Mouse (Mus musculus) kidney, embryonic 14.5 days (tissue): ENCODE data around the gene Atrnl1. TPM values are rescaled to one million over a fixed set of nuclear protein-coding genes. Genes with fewer than 3 reads are reported as not detected.
A peak's percentile ranks its signal among the peaks of the same experiment; 100 is the strongest.

Experiments
- ATAC-seq: fragments of 200-750 bp; cut with Nextera tagmentation; 2 replicates; pipeline ENCODE4 v1.8.0; 2017; ENCODE audit warnings: moderate number of reproducible peaks, mild to moderate bottlenecking, moderate TSS enrichment, moderate library complexity; ENCODE audit not compliant: low FRiP score, low TSS enrichment
- H3K27ac ChIP-seq: fragments of 300-500 bp; sonication (generic); 2 replicates; pipeline ENCODE4 v1.5.1; 2014; ENCODE audit warnings: low read depth, mild to moderate bottlenecking, low read length, moderate library complexity, mixed read lengths
- H3K27me3 ChIP-seq: fragments of 300-500 bp; sonication (generic); 2 replicates; pipeline ENCODE4 v1.6.1; 2014; ENCODE audit warnings: mild to moderate bottlenecking, low read length; ENCODE audit not compliant: control insufficient read depth, insufficient read depth
- H3K36me3 ChIP-seq: fragments of 300-500 bp; sonication (generic); 2 replicates; pipeline ENCODE4 v1.6.1; 2014; ENCODE audit warnings: low read length, mixed read lengths; ENCODE audit not compliant: control insufficient read depth, insufficient read depth
- H3K4me1 ChIP-seq: fragments of 300-500 bp; sonication (generic); 2 replicates; pipeline ENCODE4 v1.6.1; 2014; ENCODE audit warnings: low read length, mixed read lengths; ENCODE audit not compliant: control insufficient read depth, insufficient read depth
- H3K4me2 ChIP-seq: fragments of 300-500 bp; sonication (generic); replicated peaks from 2 replicates; pipeline ENCODE4 v1.6.1; 2014; ENCODE audit warnings: low read depth, mild to moderate bottlenecking, low read length
- H3K4me3 ChIP-seq: fragments of 300-500 bp; sonication (generic); 2 replicates; pipeline ENCODE4 v1.5.1; 2014; ENCODE audit warnings: mild to moderate bottlenecking, low read length
- H3K9ac ChIP-seq: fragments of 300-500 bp; sonication (generic); 2 replicates; pipeline ENCODE4 v1.6.1; 2014; ENCODE audit warnings: low read depth, mild to moderate bottlenecking, low read length, moderate library complexity
- H3K9me3 ChIP-seq: fragments of 300-500 bp; sonication (generic); 2 replicates; pipeline ENCODE4 v1.6.1; 2016; ENCODE audit warnings: low read length; ENCODE audit not compliant: control insufficient read depth
- WGBS: fragments of 180-500 bp; shearing (Covaris S2); extraction: QIAGEN DNeasy Blood & Tissue Kit; methylation state at CpG from one replicate; pipeline ENCODE4 v1.1.7; 2014; 5-methylcytosine and 5-hydroxymethylcytosine counted together
- polyA plus RNA-seq: library from polyadenylated mRNA; unstranded; fragments of >200 nt; fragmentation: Nextera tagmentation; extraction: Ambion mirVana; gene quantifications from 2 replicates; pipeline ENCODE4 v1.2.1, GENCODE M21; 2014

The Atrnl1 gene
- polyA plus RNA-seq: 8.0 and 10.5 TPM in 2 replicates

GRCm38 (mm10) chr19:57610476-57611261 lies at the start of gene Atrnl1:
TSS of gene Atrnl1 (plus strand) at chr19:57611034.
- H3K9me3 ChIP-seq: no peaks in the 10 kb centered on the region
- peak within 1 kb of the TSS; percentile 91 for H3K4me3 ChIP-seq
- H3K4me2 ChIP-seq: peak within 1 kb of the TSS; percentile 98
- peak within 1 kb of the TSS; percentile 95 for H3K9ac ChIP-seq
- H3K27me3 ChIP-seq: no peaks in the 10 kb centered on the region
- ATAC-seq: peak; percentile 95
- H3K27ac ChIP-seq: peak within 1 kb of the TSS; percentile 96
- H3K36me3 ChIP-seq: no peaks in the 10 kb centered on the region
- no peaks in the 10 kb centered on the region for H3K4me1 ChIP-seq
- WGBS: under 1% methylated on average over 76 of the region's 103 CpGs

GRCm38 (mm10) chr19:57561486-57561885 lies 49.3 kb upstream of the Atrnl1 start:
- Histone ChIP-seq H3K27ac (no peak overlapping the region), H3K9ac (no peak overlapping the region), H3K4me2 (no peak overlapping the region), H3K27me3 (no peaks in the 10 kb centered on the region), H3K9me3 (no peaks in the 10 kb centered on the region), H3K4me3 (no peak overlapping the region), H3K36me3 (no peaks in the 10 kb centered on the region), H3K4me1 (no peaks in the 10 kb centered on the region)
- no peak for ATAC-seq
- 82% methylated on average over 4 of the region's 4 CpGs for WGBS

- ATAC-seq: no peak
- Histone ChIP-seq H3K36me3 (no peaks in the 10 kb centered on the region), H3K4me1 (no peaks in the 10 kb centered on the region), H3K9me3 (no peaks in the 10 kb centered on the region), H3K4me2 (no peak overlapping the region), H3K9ac (no peak overlapping the region), H3K4me3 (no peak overlapping the region), H3K27ac (no peak overlapping the region), H3K27me3 (no peaks in the 10 kb centered on the region)
- 68% methylated on average over 6 of the region's 6 CpGs for WGBS
Measured at GRCm38 (mm10) chr19:57569040-57569439, 41.8 kb upstream of the Atrnl1 start.

GRCm38 (mm10) chr19:57572360-57573237 lies 38.2 kb upstream of the Atrnl1 start:
- H3K27me3 ChIP-seq: no peaks in the 10 kb centered on the region
- no peak for ATAC-seq
- H3K9ac ChIP-seq: no peak overlapping the region
- no peaks in the 10 kb centered on the region for H3K9me3 ChIP-seq
- no peak overlapping the region for H3K4me3 ChIP-seq
- H3K4me2 ChIP-seq: no peak overlapping the region
- H3K4me1 ChIP-seq: no peaks in the 10 kb centered on the region
- WGBS: 82% methylated on average over 16 of the region's 16 CpGs
- no peak overlapping the region for H3K27ac ChIP-seq
- H3K36me3 ChIP-seq: no peaks in the 10 kb centered on the region

GRCm38 (mm10) chr19:57573470-57573869 lies 37.4 kb upstream of the Atrnl1 start:
- no peak overlapping the region for H3K9ac ChIP-seq
- ATAC-seq: no peak
- H3K4me1 ChIP-seq: no peaks in the 10 kb centered on the region
- H3K4me2 ChIP-seq: no peak overlapping the region
- H3K27ac ChIP-seq: no peak overlapping the region
- no peaks in the 10 kb centered on the region for H3K27me3 ChIP-seq
- H3K4me3 ChIP-seq: no peak overlapping the region
- no peaks in the 10 kb centered on the region for H3K36me3 ChIP-seq
- H3K9me3 ChIP-seq: peaks cover 2% of the 10 kb centered on the region; the same call in 1 of the 2 replicates

DNA sequence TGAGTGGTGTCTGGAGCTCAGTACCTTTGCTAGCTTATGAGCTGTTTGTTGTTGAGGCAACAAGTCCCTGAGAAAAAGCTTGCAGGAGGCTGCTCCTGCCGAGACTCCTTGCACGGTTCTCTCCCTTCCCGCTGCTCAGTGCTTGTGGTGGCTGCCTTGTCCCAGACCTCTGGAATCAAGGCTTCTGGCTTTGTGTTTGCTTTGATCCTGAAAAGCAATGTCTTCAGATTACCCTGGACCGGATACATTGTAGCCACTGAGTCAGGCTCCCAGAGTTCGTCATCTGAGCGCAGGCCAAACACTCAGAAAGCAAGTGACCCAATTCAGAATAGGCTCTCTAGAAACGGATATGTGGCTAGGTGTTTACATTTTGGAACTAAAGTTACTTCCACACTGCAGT lies 35.8 kb upstream of the Atrnl1 start:
- Histone ChIP-seq H3K9me3 (peaks cover 3% of the 10 kb centered on the region; the same call in 1 of the 2 replicates), H3K9ac (no peak overlapping the region), H3K4me2 (no peak overlapping the region), H3K27me3 (no peaks in the 10 kb centered on the region), H3K4me1 (no peaks in the 10 kb centered on the region), H3K27ac (no peak overlapping the region), H3K36me3 (no peaks in the 10 kb centered on the region), H3K4me3 (no peak overlapping the region)
- 72% methylated on average over 7 of the region's 7 CpGs for WGBS
- no peak for ATAC-seq

DNA sequence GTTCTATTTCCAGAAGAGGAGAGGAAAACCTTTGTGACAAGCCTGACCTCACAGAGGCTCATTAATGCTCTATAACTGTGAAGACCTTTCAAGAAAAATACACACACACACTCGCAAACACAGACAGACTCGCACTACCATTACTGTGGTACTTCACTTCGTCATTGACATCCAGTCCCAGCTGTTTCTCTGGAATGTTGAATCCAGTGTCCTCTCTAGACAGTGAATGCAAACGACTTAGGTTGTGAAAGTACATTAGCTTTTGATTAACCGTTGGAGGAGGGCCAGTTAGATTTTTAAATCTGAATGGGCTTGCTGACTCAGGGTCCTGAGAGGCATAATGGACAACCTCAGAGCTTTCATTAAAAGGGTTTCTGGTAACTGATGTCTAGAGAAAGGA lies 34.0 kb upstream of the Atrnl1 start:
- H3K4me3 ChIP-seq: no peak overlapping the region
- H3K36me3 ChIP-seq: no peaks in the 10 kb centered on the region
- ATAC-seq: no peak
- no peak overlapping the region for H3K4me2 ChIP-seq
- no peaks in the 10 kb centered on the region for H3K27me3 ChIP-seq
- H3K9ac ChIP-seq: no peak overlapping the region
- no peaks in the 10 kb centered on the region for H3K4me1 ChIP-seq
- 51% methylated on average over 5 of the region's 5 CpGs for WGBS
- H3K27ac ChIP-seq: no peak overlapping the region
- peaks cover 3% of the 10 kb centered on the region; the same call in 1 of the 2 replicates for H3K9me3 ChIP-seq

GRCm38 (mm10) chr19:57577256-57577655 lies 33.6 kb upstream of the Atrnl1 start:
- no peak overlapping the region for H3K4me3 ChIP-seq
- H3K9ac ChIP-seq: no peak overlapping the region
- H3K4me1 ChIP-seq: no peaks in the 10 kb centered on the region
- H3K27me3 ChIP-seq: no peaks in the 10 kb centered on the region
- H3K4me2 ChIP-seq: no peak overlapping the region
- ATAC-seq: no peak
- 79% methylated on average over 6 of the region's 6 CpGs for WGBS
- no peak overlapping the region for H3K27ac ChIP-seq
- H3K36me3 ChIP-seq: no peaks in the 10 kb centered on the region
- H3K9me3 ChIP-seq: peaks cover 3% of the 10 kb centered on the region; the same call in 1 of the 2 replicates

DNA sequence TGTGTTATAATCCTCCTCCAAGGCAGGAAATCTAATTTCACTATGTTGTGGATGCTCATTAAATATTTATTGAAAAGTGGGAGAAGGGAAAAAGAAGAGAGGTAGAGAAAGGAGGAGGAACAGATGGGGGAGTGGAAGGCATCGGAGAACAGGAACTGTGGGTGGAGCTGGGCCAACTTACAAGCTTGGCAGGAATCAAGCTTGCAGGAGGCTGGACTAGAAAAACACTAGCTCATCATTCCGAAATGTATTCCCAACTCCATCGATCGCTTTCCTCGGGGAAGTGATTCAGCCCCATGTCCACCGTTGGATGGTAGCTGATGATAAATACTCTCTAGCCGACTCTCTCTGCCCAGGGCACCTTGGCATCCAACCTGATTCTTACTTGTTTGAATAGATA lies 29.9 kb upstream of the Atrnl1 start:
- 81% methylated on average over 7 of the region's 7 CpGs for WGBS
- Histone ChIP-seq H3K27ac (no peak overlapping the region), H3K36me3 (no peaks in the 10 kb centered on the region), H3K4me2 (no peak overlapping the region), H3K9ac (no peak overlapping the region), H3K4me1 (0 out of 2 replicates have a peak, but pooled peaks cover 3% of the 10 kb centered on the region), H3K9me3 (peaks cover 3% of the 10 kb centered on the region; the same call in 1 of the 2 replicates), H3K4me3 (no peak overlapping the region), H3K27me3 (no peaks in the 10 kb centered on the region)
- no peak for ATAC-seq
